Mouse (Mus musculus): ENCODE data around the gene Olfr124.

The Olfr124 gene

DNA sequence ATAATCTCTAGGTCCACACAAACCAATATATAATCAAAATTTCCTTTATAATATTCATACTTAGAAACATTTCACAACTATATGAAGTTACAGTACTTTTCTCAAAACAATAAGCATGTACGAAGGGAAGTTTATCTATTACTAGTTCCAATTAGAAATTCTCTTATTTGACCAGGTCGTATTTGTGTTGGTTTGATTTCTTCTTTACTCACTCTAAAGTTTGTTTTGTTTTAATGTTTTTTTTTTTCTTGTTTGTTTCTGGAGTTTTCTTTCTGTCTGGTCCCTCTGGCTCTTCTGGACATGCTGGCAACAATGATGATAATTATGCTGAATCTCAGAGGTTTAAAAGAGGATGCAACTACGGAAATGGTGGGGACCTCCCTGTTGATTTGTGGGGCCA is at the start of gene Olfr124:
TSS of gene Olfr124 (plus strand) at position 301 of the 400 bp plus-strand sequence.
- no peak for DNase-seq (ENCODE audit: low read depth, low spot score)

DNA sequence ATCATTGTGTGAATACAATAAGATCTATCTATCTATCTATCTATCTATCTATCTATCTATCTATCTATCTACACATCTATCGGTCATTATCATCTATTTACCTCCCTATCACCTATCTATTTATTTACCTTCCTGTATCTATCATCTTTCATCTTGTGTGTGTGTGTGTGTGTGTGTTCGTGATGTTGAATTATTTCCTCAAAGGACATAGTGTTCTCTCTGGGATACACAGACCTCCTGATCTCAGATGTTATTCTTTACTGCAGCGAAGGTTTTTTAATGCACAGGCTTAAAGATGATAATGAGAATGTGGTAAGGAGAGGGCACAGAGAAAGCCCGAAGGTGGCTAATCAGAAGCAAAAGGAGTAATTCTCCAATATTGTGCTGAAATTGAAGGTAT is 31.4 kb upstream of the Olfr124 start, which contains the start of gene Olfr122:
TSS of gene Olfr122 (plus strand) at position 301 of the 400 bp plus-strand sequence.
- DNase-seq (ENCODE audit: low read depth, low spot score): no peak

DNA sequence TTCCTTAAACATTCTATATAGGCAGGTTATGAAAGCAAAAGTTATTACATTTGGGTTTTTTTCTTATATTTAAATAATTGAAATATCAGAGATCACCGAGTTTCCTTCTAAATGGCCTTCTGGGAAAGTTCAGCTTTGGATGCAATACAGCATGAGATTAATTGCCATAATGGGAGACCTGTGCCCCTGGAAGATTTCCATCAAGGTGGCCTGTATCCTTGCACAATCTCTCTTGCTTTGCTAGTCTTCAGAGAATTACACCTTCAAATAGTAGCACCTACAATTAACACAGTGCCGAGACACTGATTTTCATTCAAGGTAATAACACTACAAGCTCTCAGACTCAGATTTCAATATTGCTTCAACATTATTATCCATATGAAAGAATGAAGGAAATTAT is 6.5 kb upstream of the Olfr124 start, which contains the start of gene Olfr123:
TSS of gene Olfr123 (plus strand) at position 301 of the 400 bp plus-strand sequence.
- DNase-seq (ENCODE audit: low read depth, low spot score): no peak

- no peak for DNase-seq (ENCODE audit: low read depth, low spot score)
These were observed 33.0 kb downstream of the Olfr124 start, which contains the start of gene Olfr125 for GRCm38 (mm10) chr17:37832649-37833048. TSS of gene Olfr125 (plus strand) at chr17:37832949.

DNA sequence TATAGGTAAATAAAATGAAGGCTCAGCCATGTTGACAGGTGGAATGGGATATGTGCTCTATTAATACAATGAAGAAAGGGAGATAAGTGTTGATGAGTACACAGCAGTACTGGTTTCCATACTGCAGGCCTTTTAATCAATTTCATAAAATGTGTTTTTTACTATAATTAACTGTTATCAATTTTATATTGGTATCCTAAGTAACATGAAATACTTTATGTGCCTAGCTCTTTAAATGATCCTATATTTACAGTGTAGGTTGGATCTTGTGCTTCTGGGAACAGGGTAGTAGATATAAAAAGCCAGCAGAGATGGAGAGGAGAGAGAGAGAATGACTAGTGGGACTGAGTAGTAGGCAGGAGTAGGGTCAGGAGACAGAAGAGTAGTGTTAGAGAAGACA is 47.5 kb downstream of the Olfr124 start, which contains the start of gene Olfr126:
TSS of gene Olfr126 (plus strand) at position 301 of the 400 bp plus-strand sequence.
- no peak for DNase-seq (ENCODE audit: low read depth, low spot score)

All from skeletal muscle tissue, adult 2 months (tissue).